Mouse (Mus musculus) lung, embryonic 16.5 days (tissue): Measurements from ENCODE around the gene Tmem182. TPM values are rescaled to one million over a fixed set of nuclear protein-coding genes. Genes with fewer than 3 reads are reported as not detected.
A peak's percentile ranks its signal among the peaks of the same experiment; 100 is the strongest.

ENCODE experiments used
- ATAC-seq: fragments of 200-750 bp; cut with Nextera tagmentation; 2 replicates; pipeline ENCODE4 v1.8.0; 2017; ENCODE audit warnings: low read depth, mild to moderate bottlenecking, moderate library complexity
- H3K27ac ChIP-seq: fragments of 300-500 bp; sonication (generic); 2 replicates; pipeline ENCODE4 v1.5.1; 2014; ENCODE audit warnings: mild to moderate bottlenecking, control low read depth, low read length
- H3K27me3 ChIP-seq: fragments of 300-500 bp; sonication (generic); 2 replicates; pipeline ENCODE4 v1.6.1; 2014; ENCODE audit warnings: low read depth, low read length, mixed read lengths; ENCODE audit not compliant: control insufficient read depth, insufficient read depth
- H3K36me3 ChIP-seq: fragments of 300-500 bp; sonication (generic); 2 replicates; pipeline ENCODE4 v1.6.1; 2014; ENCODE audit warnings: low read length; ENCODE audit not compliant: control insufficient read depth, insufficient read depth
- H3K4me1 ChIP-seq: fragments of 300-500 bp; sonication (generic); replicated peaks from 2 replicates; pipeline ENCODE4 v1.6.1; 2014; ENCODE audit warnings: low read length, mixed read lengths; ENCODE audit not compliant: control insufficient read depth, insufficient read depth
- H3K4me2 ChIP-seq: fragments of 300-500 bp; sonication (generic); 2 replicates; pipeline ENCODE4 v1.6.1; 2014; ENCODE audit warnings: low read depth, low read length, control low read depth
- H3K4me3 ChIP-seq: fragments of 300-500 bp; sonication (generic); 2 replicates; pipeline ENCODE4 v1.5.1; 2014; ENCODE audit warnings: mild to moderate bottlenecking, low read length, control low read depth
- H3K9ac ChIP-seq: fragments of 300-500 bp; sonication (generic); 2 replicates; pipeline ENCODE4 v1.6.1; 2014; ENCODE audit warnings: low read length, control low read depth
- H3K9me3 ChIP-seq: fragments of 300-500 bp; sonication (generic); 2 replicates; pipeline ENCODE4 v1.6.1; 2016; ENCODE audit warnings: low read length; ENCODE audit not compliant: control insufficient read depth
- WGBS: fragments of 180-500 bp; shearing (Covaris S2); extraction: QIAGEN DNeasy Blood & Tissue Kit; methylation state at CpG from one replicate; pipeline ENCODE4 v1.1.7; 2014; 5-methylcytosine and 5-hydroxymethylcytosine counted together
- polyA plus RNA-seq: library from polyadenylated mRNA; unstranded; fragments of >200 nt; fragmentation: Nextera tagmentation; extraction: Ambion mirVana; gene quantifications from 2 replicates; pipeline ENCODE4 v1.2.1, GENCODE M21; 2015

The Tmem182 gene
- polyA plus RNA-seq, 1 experiment from 2014 or later, result 1.8 TPM

GRCm38 (mm10) chr1:40790324-40791141 is 14.9 kb upstream of the Tmem182 start, which contains the start of gene Mfsd9:
Mfsd9 (minus strand) TSS chr1:40790687.
- H3K27ac ChIP-seq, result no peak within 1 kb of the TSS
- peak within 1 kb of the TSS; percentile 70 for H3K9ac ChIP-seq
- no peaks in the 10 kb centered on the region for H3K36me3 ChIP-seq
- peak; percentile 97 for ATAC-seq
- no peaks in the 10 kb centered on the region for H3K27me3 ChIP-seq
- H3K4me1 ChIP-seq, result no peaks in the 10 kb centered on the region; the same call in 1 of the 2 replicates
- peak within 1 kb of the TSS; percentile 75 for H3K4me3 ChIP-seq
- 4% methylated on average over 38 of the region's 38 CpGs for WGBS
- H3K9me3 ChIP-seq, result no peaks in the 10 kb centered on the region
- H3K4me2 ChIP-seq, result peak within 1 kb of the TSS; percentile 79

- WGBS, result 96% methylated on average over 1 of the region's 1 CpGs
- Histone ChIP-seq H3K9ac (no peak overlapping the region), H3K27me3 (no peaks in the 10 kb centered on the region), H3K4me2 (no peak overlapping the region), H3K4me1 (no peaks in the 10 kb centered on the region; the same call in 1 of the 2 replicates), H3K4me3 (no peak overlapping the region), H3K36me3 (no peaks in the 10 kb centered on the region), H3K9me3 (no peaks in the 10 kb centered on the region), H3K27ac (no peak overlapping the region)
- no peak for ATAC-seq
These were observed 9.9 kb upstream of the Tmem182 start for GRCm38 (mm10) chr1:40795508-40795907.

GRCm38 (mm10) chr1:40797348-40797747 is 8.1 kb upstream of the Tmem182 start:
- 16% methylated on average over 5 of the region's 5 CpGs for WGBS
- Histone ChIP-seq H3K9me3 (no peaks in the 10 kb centered on the region), H3K4me1 (no peaks in the 10 kb centered on the region), H3K27me3 (no peaks in the 10 kb centered on the region), H3K27ac (no peak overlapping the region), H3K36me3 (no peaks in the 10 kb centered on the region), H3K9ac (no peak overlapping the region), H3K4me2 (no peak overlapping the region), H3K4me3 (no peak overlapping the region)
- ATAC-seq, result no peak

DNA sequence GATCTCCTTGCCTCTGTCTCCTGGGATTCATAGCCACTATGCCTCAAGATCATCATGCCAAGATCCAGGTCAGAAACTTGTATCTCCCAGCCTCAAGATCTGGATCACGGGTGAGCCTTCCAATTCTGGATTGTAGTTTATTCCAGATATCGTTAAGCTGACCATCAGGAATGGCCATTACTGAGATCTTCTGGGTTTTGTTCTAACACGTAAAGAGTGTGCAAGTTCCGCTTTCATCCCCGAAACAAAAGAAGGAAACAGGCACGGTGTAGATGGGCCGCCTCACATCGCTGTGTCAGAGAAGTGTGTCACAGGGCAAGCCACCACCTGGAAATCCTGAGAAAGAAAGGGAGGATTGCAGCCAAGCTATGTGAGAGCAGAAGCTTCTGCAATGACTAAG is 6.3 kb upstream of the Tmem182 start:
- ATAC-seq, result no peak

DNA sequence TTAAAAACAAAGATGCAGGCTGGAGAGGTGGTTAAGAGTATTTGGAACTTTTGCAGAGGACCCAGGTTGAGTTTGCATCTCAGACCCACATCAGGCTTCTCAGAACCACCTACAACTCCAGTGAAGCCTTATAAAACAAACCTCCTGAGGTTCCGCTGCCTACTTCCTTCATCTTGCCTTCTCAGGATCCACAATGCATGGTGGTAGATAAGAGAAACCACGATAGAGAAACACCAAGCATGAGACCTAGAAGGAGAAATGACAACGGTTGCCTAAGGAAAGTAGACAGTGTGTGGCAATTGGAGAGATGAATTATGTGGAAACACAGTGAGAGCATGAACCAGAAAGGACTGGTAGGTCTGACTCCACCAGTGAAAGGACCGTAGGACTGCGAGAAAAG is 4.5 kb upstream of the Tmem182 start:
- Histone ChIP-seq H3K4me3 (no peak overlapping the region), H3K27ac (no peak overlapping the region), H3K9ac (no peak overlapping the region), H3K36me3 (no peaks in the 10 kb centered on the region), H3K4me2 (no peak overlapping the region), H3K4me1 (no peaks in the 10 kb centered on the region), H3K9me3 (no peaks in the 10 kb centered on the region), H3K27me3 (no peaks in the 10 kb centered on the region)
- 70% methylated on average over 5 of the region's 5 CpGs for WGBS
- ATAC-seq, result no peak

More for the DNA sequence above, 6.3 kb upstream of the Tmem182 start:
- Histone ChIP-seq H3K36me3 (no peaks in the 10 kb centered on the region), H3K27ac (no peak overlapping the region), H3K4me2 (no peak overlapping the region), H3K9ac (no peak overlapping the region), H3K27me3 (no peaks in the 10 kb centered on the region), H3K4me1 (no peaks in the 10 kb centered on the region), H3K4me3 (no peak overlapping the region), H3K9me3 (no peaks in the 10 kb centered on the region)
- 86% methylated on average over 8 of the region's 8 CpGs for WGBS

GRCm38 (mm10) chr1:40802759-40803158 is 2.6 kb upstream of the Tmem182 start:
- no peak overlapping the region for H3K4me2 ChIP-seq
- H3K9ac ChIP-seq, result no peak overlapping the region
- H3K4me1 ChIP-seq, result no peaks in the 10 kb centered on the region
- H3K27me3 ChIP-seq, result no peaks in the 10 kb centered on the region
- no peak overlapping the region for H3K27ac ChIP-seq
- no peaks in the 10 kb centered on the region for H3K9me3 ChIP-seq
- ATAC-seq, result no peak
- no peaks in the 10 kb centered on the region for H3K36me3 ChIP-seq
- H3K4me3 ChIP-seq, result no peak overlapping the region
- 21% methylated on average over 3 of the region's 3 CpGs for WGBS

- Histone ChIP-seq H3K4me1 (no peaks in the 10 kb centered on the region), H3K27me3 (no peaks in the 10 kb centered on the region), H3K36me3 (no peaks in the 10 kb centered on the region), H3K9ac (no peak overlapping the region), H3K4me2 (no peak overlapping the region), H3K4me3 (no peak overlapping the region), H3K9me3 (no peaks in the 10 kb centered on the region), H3K27ac (no peak overlapping the region)
- 85% methylated on average over 12 of the region's 12 CpGs for WGBS
- no peak for ATAC-seq
These were observed 1.3 kb upstream of the Tmem182 start for GRCm38 (mm10) chr1:40804118-40804517.

DNA sequence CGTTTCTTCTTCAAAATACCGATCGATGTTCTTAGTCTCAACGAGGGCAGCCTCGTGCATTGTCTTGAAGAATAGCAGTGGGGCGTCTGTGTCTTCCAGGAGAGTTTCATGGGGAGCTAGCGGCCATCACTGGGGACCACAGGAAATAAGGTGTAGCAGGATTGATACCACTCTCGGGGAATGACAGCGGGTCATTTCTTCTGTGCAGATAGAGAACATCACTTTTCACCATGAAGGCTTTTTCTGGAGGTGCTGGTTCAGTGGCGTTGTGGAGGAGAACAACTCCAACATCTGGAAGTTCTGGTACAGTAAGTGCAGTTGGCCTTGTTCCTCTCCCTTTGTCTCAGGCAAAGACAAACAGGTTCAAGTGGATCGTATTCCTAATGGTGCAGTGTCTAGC is 490 bp downstream of the Tmem182 start:
- no peak overlapping the region for H3K4me3 ChIP-seq
- H3K4me2 ChIP-seq, result no peak overlapping the region
- H3K27me3 ChIP-seq, result no peaks in the 10 kb centered on the region
- WGBS, result 86% methylated on average over 11 of the region's 11 CpGs
- ATAC-seq, result no peak
- no peaks in the 10 kb centered on the region for H3K9me3 ChIP-seq
- no peak overlapping the region for H3K27ac ChIP-seq
- no peaks in the 10 kb centered on the region for H3K36me3 ChIP-seq
- no peaks in the 10 kb centered on the region for H3K4me1 ChIP-seq
- H3K9ac ChIP-seq, result no peak overlapping the region

GRCm38 (mm10) chr1:40808643-40809042 is 3.2 kb downstream of the Tmem182 start:
- no peaks in the 10 kb centered on the region for H3K9me3 ChIP-seq
- WGBS, result 83% methylated on average over 3 of the region's 3 CpGs
- no peaks in the 10 kb centered on the region for H3K27me3 ChIP-seq
- H3K4me2 ChIP-seq, result no peak overlapping the region
- ATAC-seq, result no peak
- no peaks in the 10 kb centered on the region for H3K36me3 ChIP-seq
- H3K27ac ChIP-seq, result no peak overlapping the region
- no peaks in the 10 kb centered on the region for H3K4me1 ChIP-seq
- no peak overlapping the region for H3K9ac ChIP-seq
- no peak overlapping the region for H3K4me3 ChIP-seq
